Mouse (Mus musculus) neural tube, embryonic 11.5 days (tissue): ENCODE data around the gene Rbm26. TPM values are rescaled to one million over a fixed set of nuclear protein-coding genes. Genes with fewer than 3 reads are reported as not detected.

Experiments
- ATAC-seq: fragments of 200-750 bp; cut with Nextera tagmentation; 2 replicates; pipeline ENCODE4 v1.8.0; 2017; ENCODE audit warnings: moderate number of reproducible peaks, mild to moderate bottlenecking, moderate TSS enrichment, moderate library complexity; ENCODE audit not compliant: insufficient read depth, low FRiP score, low TSS enrichment
- DNase-seq: peaks from one replicate; pipeline ENCODE4 v3.0.0-alpha.2; 2015; ENCODE audit warnings: low spot score
- H3K27ac ChIP-seq: fragments of 300-500 bp; sonication (generic); 2 replicates; pipeline ENCODE4 v1.5.1; 2014; ENCODE audit warnings: low read depth, mild to moderate bottlenecking, low read length
- H3K27me3 ChIP-seq: fragments of 300-500 bp; sonication (generic); 2 replicates; pipeline ENCODE4 v1.6.1; 2014; ENCODE audit warnings: mild to moderate bottlenecking, low read length, mixed read lengths; ENCODE audit not compliant: control insufficient read depth, insufficient read depth
- H3K36me3 ChIP-seq: fragments of 300-500 bp; sonication (generic); 2 replicates; pipeline ENCODE4 v1.6.1; 2014; ENCODE audit warnings: mild to moderate bottlenecking, low read length, moderate library complexity, mixed read lengths; ENCODE audit not compliant: control insufficient read depth, insufficient read depth
- H3K4me1 ChIP-seq: fragments of 300-500 bp; sonication (generic); 2 replicates; pipeline ENCODE4 v1.6.1; 2014; ENCODE audit warnings: low read length, mixed read lengths; ENCODE audit not compliant: control insufficient read depth, insufficient read depth
- H3K4me2 ChIP-seq: fragments of 300-500 bp; sonication (generic); 2 replicates; pipeline ENCODE4 v1.6.1; 2014; ENCODE audit warnings: low read depth, mild to moderate bottlenecking, moderate library complexity
- H3K4me3 ChIP-seq: fragments of 300-500 bp; sonication (generic); 2 replicates; pipeline ENCODE4 v1.5.1; 2014; ENCODE audit warnings: low read depth, low read length
- H3K9ac ChIP-seq: fragments of 300-500 bp; sonication (generic); 2 replicates; pipeline ENCODE4 v1.6.1; 2014; ENCODE audit warnings: mild to moderate bottlenecking, low read length
- H3K9me3 ChIP-seq: fragments of 300-500 bp; sonication (generic); 2 replicates; pipeline ENCODE4 v1.6.1; 2016; ENCODE audit warnings: low read length; ENCODE audit not compliant: control insufficient read depth
- WGBS: fragments of 180-500 bp; shearing (Covaris S2); extraction: QIAGEN DNeasy Blood & Tissue Kit; methylation state at CpG from one replicate; pipeline ENCODE4 v1.1.7; 2014; 5-methylcytosine and 5-hydroxymethylcytosine counted together
- polyA plus RNA-seq: library from polyadenylated mRNA; unstranded; fragments of >200 nt; fragmentation: Nextera tagmentation; extraction: Ambion mirVana; gene quantifications from 2 replicates; pipeline ENCODE4 v1.2.1, GENCODE M21; 2014

The Rbm26 gene
- polyA plus RNA-seq, 1 experiment from 2014 or later = 39.3 TPM

GRCm38 (mm10) chr14:105178996-105179395 is 1.9 kb upstream of the Rbm26 start:
- no peak for DNase-seq

DNA sequence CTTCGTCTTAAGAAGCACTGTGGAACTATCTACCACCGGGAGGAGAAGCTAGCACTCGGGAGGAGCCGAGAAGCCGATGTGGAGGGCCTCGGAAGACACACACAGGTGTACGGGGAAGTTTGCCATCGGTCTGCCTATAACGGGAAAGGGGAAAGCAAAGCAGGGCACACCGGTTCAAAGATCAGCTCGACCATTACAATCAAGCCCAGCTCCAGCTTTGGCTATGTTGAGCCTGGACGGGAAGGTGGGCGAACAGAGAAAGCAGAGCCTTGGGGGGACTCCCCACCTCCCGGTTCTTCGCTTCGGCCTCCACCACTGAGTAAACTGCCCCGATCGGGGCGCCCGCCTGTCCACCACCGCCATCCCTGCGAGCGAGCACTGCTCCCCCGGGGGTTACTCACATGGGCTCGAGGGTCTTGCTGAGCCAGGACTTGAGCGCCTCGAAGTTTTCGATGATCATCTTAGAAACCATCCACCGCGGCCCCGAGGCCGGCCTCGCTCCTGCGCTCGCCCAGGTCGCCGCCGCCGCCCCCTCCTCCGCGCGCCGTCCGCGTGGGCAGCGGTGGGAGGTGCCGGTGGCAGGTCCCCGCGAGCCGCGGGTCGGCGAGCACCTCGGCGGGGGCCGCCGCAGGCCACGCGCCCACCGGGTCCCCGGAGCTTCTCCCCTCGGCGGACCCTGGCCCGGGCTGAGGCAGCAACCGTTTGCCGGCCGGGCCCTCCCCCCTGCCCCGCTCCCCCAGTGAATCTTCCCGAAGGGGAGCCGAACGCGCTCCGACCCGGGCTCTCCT is 552 bp downstream of the Rbm26 start:
- peak overlapping the region; percentile 92 for H3K4me3 ChIP-seq
- H3K27me3 ChIP-seq = no peaks in the 10 kb centered on the region
- peak; percentile 84 for ATAC-seq
- WGBS = under 1% methylated on average over 70 of the region's 74 CpGs
- peak overlapping the region; percentile 83 for H3K27ac ChIP-seq
- H3K9me3 ChIP-seq = no peaks in the 10 kb centered on the region
- no peaks in the 10 kb centered on the region for H3K36me3 ChIP-seq
- H3K4me1 ChIP-seq = peaks cover 13% of the 10 kb centered on the region
- DNase-seq = peak; percentile 51
- peak overlapping the region; percentile 87 for H3K4me2 ChIP-seq
- peak overlapping the region; percentile 94 for H3K9ac ChIP-seq

More at GRCm38 (mm10) chr14:105178996-105179395, 1.9 kb upstream of the Rbm26 start:
- H3K9ac ChIP-seq = no peak overlapping the region
- H3K27ac ChIP-seq = no peak overlapping the region
- H3K36me3 ChIP-seq = no peaks in the 10 kb centered on the region
- no peak overlapping the region for H3K4me3 ChIP-seq
- no peaks in the 10 kb centered on the region for H3K27me3 ChIP-seq
- WGBS = 58% methylated on average over 7 of the region's 7 CpGs
- peaks cover 13% of the 10 kb centered on the region for H3K4me1 ChIP-seq
- H3K9me3 ChIP-seq = no peaks in the 10 kb centered on the region
- ATAC-seq = no peak
- H3K4me2 ChIP-seq = no peak overlapping the region

GRCm38 (mm10) chr14:105167181-105167580 is 9.9 kb downstream of the Rbm26 start:
- no peak overlapping the region for H3K9ac ChIP-seq
- no peaks in the 10 kb centered on the region for H3K27me3 ChIP-seq
- H3K36me3 ChIP-seq = no peaks in the 10 kb centered on the region
- ATAC-seq = no peak
- H3K4me3 ChIP-seq = no peak overlapping the region
- H3K9me3 ChIP-seq = no peaks in the 10 kb centered on the region
- no peaks in the 10 kb centered on the region for H3K4me1 ChIP-seq
- 100% methylated on average over 1 of the region's 1 CpGs for WGBS
- H3K4me2 ChIP-seq = no peak overlapping the region
- no peak overlapping the region for H3K27ac ChIP-seq
- no peak for DNase-seq

- H3K4me3 ChIP-seq = no peak overlapping the region
- WGBS = 64% methylated on average over 4 of the region's 4 CpGs
- H3K27ac ChIP-seq = no peak overlapping the region
- no peak for DNase-seq
- H3K9ac ChIP-seq = no peak overlapping the region
- no peaks in the 10 kb centered on the region for H3K36me3 ChIP-seq
- no peaks in the 10 kb centered on the region for H3K4me1 ChIP-seq
- no peaks in the 10 kb centered on the region for H3K9me3 ChIP-seq
- no peak overlapping the region for H3K4me2 ChIP-seq
- no peaks in the 10 kb centered on the region for H3K27me3 ChIP-seq
- peak; percentile 63; the same call in 1 of the 2 replicates for ATAC-seq
Measured at GRCm38 (mm10) chr14:105164793-105165192, 12.3 kb downstream of the Rbm26 start.

GRCm38 (mm10) chr14:105161334-105161733 is 15.8 kb downstream of the Rbm26 start:
- Histone ChIP-seq H3K36me3 (no peaks in the 10 kb centered on the region), H3K9me3 (no peaks in the 10 kb centered on the region), H3K4me2 (no peak overlapping the region), H3K4me1 (no peaks in the 10 kb centered on the region), H3K4me3 (no peak overlapping the region), H3K27me3 (no peaks in the 10 kb centered on the region), H3K27ac (no peak overlapping the region), H3K9ac (no peak overlapping the region)
- ATAC-seq = no peak
- WGBS = 100% methylated on average over 1 of the region's 1 CpGs
- DNase-seq = no peak

- Histone ChIP-seq H3K9me3 (no peaks in the 10 kb centered on the region), H3K4me1 (no peaks in the 10 kb centered on the region), H3K9ac (no peak overlapping the region), H3K27me3 (no peaks in the 10 kb centered on the region), H3K27ac (no peak overlapping the region), H3K4me3 (no peak overlapping the region), H3K4me2 (no peak overlapping the region), H3K36me3 (no peaks in the 10 kb centered on the region)
- 11% methylated on average over 2 of the region's 2 CpGs for WGBS
- DNase-seq (no peak), ATAC-seq (no peak)
Measured at GRCm38 (mm10) chr14:105158526-105158925, 18.6 kb downstream of the Rbm26 start.

GRCm38 (mm10) chr14:105134076-105134475 is 43.1 kb downstream of the Rbm26 start:
- H3K27ac ChIP-seq = no peak overlapping the region
- 98% methylated on average over 3 of the region's 3 CpGs for WGBS
- DNase-seq (no peak), ATAC-seq (no peak)
- no peak overlapping the region for H3K4me2 ChIP-seq
- H3K4me3 ChIP-seq = no peak overlapping the region
- H3K36me3 ChIP-seq = peaks cover 2% of the 10 kb centered on the region; the same call in 1 of the 2 replicates
- H3K9ac ChIP-seq = no peak overlapping the region
- H3K9me3 ChIP-seq = no peaks in the 10 kb centered on the region
- H3K27me3 ChIP-seq = no peaks in the 10 kb centered on the region
- no peaks in the 10 kb centered on the region for H3K4me1 ChIP-seq

GRCm38 (mm10) chr14:105127715-105128385 is 49.3 kb downstream of the Rbm26 start:
- 93% methylated on average over 4 of the region's 4 CpGs for WGBS

DNA sequence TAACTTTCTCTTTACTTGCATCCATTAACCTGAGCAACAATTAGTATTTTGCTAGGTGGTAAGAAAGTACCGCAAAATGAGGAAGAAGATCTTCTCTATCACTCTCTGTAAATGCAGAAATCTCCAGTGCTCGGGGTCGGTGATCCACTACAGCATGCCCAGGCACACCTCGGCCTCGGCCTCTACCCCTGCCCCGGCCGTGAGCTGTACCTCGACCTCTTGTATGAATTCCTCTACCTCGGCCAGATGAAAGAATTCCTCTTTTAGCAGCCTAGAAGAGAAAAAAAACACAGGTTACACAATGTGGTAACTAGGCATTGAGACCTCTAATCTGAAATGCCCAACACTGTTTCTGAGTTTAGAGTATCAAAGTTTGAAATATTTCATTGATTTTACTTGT is 52.6 kb downstream of the Rbm26 start:
- H3K9me3 ChIP-seq = no peaks in the 10 kb centered on the region
- ATAC-seq = no peak
- H3K36me3 ChIP-seq = peaks cover 5% of the 10 kb centered on the region
- no peak overlapping the region for H3K9ac ChIP-seq
- H3K4me3 ChIP-seq = no peak overlapping the region
- no peak overlapping the region for H3K4me2 ChIP-seq
- no peaks in the 10 kb centered on the region for H3K4me1 ChIP-seq
- H3K27me3 ChIP-seq = no peaks in the 10 kb centered on the region
- H3K27ac ChIP-seq = no peak overlapping the region
- WGBS = 94% methylated on average over 9 of the region's 9 CpGs
- no peak for DNase-seq

More at GRCm38 (mm10) chr14:105127715-105128385, 49.3 kb downstream of the Rbm26 start:
- H3K27ac ChIP-seq = no peak overlapping the region
- no peaks in the 10 kb centered on the region for H3K9me3 ChIP-seq
- no peak for DNase-seq
- no peak overlapping the region for H3K9ac ChIP-seq
- H3K27me3 ChIP-seq = no peaks in the 10 kb centered on the region
- no peak overlapping the region for H3K4me3 ChIP-seq
- H3K36me3 ChIP-seq = peaks cover 5% of the 10 kb centered on the region; the same call in 1 of the 2 replicates
- H3K4me1 ChIP-seq = no peaks in the 10 kb centered on the region
- no peak for ATAC-seq
- no peak overlapping the region for H3K4me2 ChIP-seq
